Mouse (Mus musculus): Measurements from ENCODE around the gene Trim38.

Trim38 gene

GRCm38 (mm10) chr13:23746201-23747080 is 23.3 kb upstream of the Trim38 start, which contains the start of gene Hist1h2bb:
TSS of gene Hist1h2bb (plus strand) at chr13:23746734.
- DNase-seq (ENCODE audit: low spot score) = peak; percentile 56

GRCm38 (mm10) chr13:23747081-23747891 is 22.4 kb upstream of the Trim38 start:
- no peak for DNase-seq (ENCODE audit: low spot score)

GRCm38 (mm10) chr13:23747892-23748288 is 21.8 kb upstream of the Trim38 start:
- no peak for DNase-seq (ENCODE audit: low spot score)

DNA sequence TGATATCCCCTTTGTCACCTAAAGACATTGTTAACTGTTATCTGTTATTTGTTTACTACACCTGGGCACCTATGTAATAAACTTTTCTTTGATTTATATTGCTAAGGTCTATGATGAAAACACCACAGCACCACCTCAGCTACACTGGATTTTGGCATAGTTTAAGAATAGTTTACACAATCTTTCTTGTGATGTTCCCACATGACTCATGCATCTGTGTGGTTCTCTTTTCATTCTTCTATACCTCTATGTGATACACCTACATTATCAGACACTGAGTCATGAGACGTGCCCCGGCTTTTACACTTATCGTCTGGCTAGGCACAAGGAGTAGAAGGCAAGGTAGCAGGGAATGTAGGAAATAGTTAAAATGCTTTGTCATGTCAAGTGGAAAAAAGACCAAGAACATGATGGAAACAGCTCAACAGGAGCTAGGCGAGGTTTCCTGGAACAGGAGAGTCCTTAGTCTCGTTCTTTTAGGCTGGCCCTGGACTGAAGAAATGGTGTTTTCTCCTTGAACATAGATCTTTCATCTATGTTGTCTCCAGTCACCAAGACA is 20.1 kb upstream of the Trim38 start:
- DNase-seq (ENCODE audit: low spot score) = no peak

DNA sequence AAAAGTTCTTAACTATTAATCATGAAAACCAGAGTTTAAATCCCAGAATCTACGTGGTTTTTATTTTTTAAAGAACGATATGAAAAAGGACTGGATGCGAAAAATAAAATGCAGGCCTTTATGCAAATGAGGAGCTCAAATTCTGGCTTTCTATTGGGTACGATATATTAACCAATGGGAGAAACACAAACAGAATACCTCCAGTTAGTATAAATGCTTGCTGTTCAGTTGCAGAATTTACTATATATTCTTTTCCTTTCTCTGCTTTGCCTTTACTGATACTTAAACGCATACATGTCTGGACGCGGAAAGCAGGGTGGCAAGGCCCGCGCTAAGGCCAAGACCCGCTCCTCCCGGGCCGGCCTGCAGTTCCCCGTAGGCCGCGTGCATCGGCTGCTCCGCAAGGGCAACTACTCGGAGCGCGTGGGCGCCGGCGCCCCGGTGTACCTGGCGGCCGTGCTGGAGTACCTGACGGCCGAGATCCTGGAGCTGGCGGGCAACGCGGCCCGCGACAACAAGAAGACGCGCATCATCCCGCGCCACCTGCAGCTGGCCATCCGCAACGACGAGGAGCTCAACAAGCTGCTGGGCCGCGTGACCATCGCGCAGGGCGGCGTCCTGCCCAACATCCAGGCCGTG is 18.8 kb upstream of the Trim38 start, which contains the start of gene Hist1h2ab:
Gene Hist1h2ab, plus strand, starts transcription at position 288 of the 639 bp plus-strand sequence.
- DNase-seq (ENCODE audit: low spot score) = peak; percentile 40

DNA sequence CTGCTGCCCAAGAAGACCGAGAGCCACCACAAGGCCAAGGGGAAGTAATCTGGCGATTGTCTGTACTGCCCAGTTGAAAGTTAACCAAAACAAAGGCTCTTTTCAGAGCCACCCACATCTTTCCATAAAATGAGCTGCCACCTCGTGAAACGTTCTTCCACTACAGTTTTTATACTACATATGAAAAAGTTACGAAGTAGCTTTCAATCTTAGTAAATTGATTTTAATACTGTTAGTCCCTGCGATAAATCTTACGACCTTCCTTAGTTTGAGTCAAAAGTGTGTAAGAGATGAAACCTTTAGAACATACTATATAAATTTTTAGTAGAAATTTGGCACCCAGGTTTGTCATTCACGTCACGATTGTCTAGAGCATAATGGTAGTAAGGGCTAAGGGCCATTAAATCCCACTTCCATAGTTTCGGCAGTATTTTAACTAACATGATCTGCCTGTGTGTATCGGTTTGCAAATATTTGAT is 18.2 kb upstream of the Trim38 start:
- no peak for DNase-seq (ENCODE audit: low spot score)

GRCm38 (mm10) chr13:23752067-23752741 is 17.5 kb upstream of the Trim38 start, which contains the start of gene Hist1h3b:
TSS of gene Hist1h3b (plus strand) at chr13:23752267.
- DNase-seq (ENCODE audit: low spot score) = peak; percentile 90

- DNase-seq (ENCODE audit: low spot score) = no peak
Observed at GRCm38 (mm10) chr13:23752742-23753172, 17.0 kb upstream of the Trim38 start.

- DNase-seq (ENCODE audit: low spot score) = no peak
Observed at GRCm38 (mm10) chr13:23753314-23754078, 16.2 kb upstream of the Trim38 start.

DNA sequence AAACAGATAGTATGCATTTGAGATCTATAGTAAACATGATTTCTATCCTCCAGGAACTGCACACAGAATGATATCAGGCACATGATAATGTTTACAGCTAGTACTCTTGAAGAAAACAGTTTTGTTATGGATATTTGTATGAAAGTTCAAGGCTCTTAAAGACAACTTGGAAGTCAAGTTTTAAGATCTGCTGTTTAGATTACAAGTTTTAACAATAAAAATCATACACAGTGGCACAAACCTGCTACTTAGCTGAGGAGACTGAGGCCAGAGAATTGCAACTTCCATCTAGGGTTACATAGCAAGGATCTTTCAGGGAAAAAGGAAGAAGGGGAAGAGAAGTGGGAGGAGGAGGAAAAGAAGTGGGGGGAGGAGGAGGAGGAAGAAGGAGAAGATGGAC is 14.7 kb upstream of the Trim38 start:
- no peak for DNase-seq (ENCODE audit: low spot score)

GRCm38 (mm10) chr13:23756790-23757189 is 12.9 kb upstream of the Trim38 start, which contains the start of gene Hist1h4b:
TSS of gene Hist1h4b (plus strand) at chr13:23757013.
- DNase-seq (ENCODE audit: low spot score) = peak; percentile 92

GRCm38 (mm10) chr13:23757211-23757773 is 12.4 kb upstream of the Trim38 start:
- DNase-seq (ENCODE audit: low spot score) = no peak

DNA sequence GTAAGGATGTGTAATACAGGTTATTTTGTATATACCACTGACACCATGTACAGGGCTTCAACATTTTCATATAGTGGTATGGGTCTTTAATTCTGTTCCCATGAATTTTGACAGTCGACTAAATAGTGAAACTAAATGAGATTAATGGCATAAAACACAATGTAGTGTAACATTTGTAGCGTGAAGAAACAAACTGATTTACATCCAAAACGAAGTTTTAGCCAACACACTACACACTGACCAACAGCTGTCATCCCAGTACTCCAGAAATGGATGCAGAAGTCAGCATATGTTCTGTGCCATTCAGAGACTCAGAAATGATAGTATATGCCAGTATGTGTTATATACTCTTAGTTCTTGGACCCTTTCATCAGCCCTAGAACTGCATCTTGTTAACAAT is 11.8 kb upstream of the Trim38 start:
- no peak for DNase-seq (ENCODE audit: low spot score)

DNA sequence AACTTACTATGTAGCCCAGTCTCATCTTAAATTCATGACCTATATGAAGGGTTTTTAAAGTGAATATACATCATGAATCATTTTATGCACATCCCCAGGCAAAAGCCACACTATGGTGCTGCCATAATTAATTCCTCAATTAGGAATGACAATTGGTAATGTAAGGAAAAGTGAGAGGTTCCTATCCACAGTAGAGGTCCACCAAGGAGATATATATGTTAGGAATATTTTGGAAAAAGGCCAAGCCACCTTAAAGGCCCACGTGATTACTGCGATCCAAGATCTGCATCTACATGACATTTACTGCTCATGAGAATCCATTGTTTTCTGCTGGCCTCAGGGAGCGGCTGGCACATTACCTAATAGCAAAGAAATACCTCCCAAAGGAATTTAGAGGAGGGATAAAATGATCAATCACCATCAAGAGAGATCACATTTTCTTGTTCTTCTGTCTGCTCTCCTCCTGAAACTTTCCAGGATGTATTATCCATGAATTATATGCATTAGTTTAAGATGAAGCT is 10.4 kb upstream of the Trim38 start:
- DNase-seq (ENCODE audit: low spot score) = no peak

GRCm38 (mm10) chr13:23759916-23760239 is 9.8 kb upstream of the Trim38 start:
- DNase-seq (ENCODE audit: low spot score) = no peak

GRCm38 (mm10) chr13:23760240-23760971 is 9.3 kb upstream of the Trim38 start:
- no peak for DNase-seq (ENCODE audit: low spot score)

DNA sequence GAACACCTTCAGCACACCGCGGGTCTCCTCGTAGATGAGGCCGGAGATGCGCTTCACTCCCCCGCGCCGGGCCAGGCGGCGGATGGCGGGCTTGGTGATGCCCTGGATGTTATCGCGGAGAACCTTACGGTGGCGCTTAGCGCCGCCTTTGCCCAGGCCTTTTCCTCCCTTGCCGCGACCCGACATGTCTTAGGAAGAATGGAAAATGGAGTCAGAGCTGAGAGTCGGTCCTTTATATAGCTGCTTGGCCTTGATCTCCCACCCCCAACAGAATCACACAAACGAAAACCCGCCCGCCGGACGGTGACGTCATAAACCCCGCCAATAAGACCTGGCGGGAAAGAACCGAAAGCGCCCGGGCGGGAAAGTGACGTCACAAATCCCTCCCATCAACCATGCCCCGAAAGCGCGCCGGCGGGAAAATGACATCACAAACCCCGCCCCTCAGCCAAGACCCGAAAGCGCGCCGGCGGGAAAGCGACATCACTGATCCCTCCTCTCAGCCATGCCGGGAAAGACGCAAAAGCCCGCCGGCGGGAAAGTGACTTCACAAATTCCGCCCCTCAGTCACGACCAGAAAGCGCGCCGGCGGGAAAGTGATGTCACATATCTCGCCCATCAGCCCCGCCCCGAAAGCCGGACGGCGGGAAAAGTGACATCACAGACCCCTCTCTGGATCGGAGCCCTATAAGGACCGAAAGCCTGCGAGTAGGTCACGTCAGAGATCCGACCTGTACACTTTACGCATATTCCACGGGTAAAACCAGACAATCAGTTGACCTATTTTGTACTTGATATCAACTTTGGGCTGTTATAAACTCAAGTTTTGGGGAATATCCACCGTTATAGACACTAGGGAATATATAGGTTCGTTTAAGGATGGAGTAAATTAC is 8.5 kb upstream of the Trim38 start, which contains the start of gene Hist1h4a:
Gene Hist1h4a, minus strand, starts transcription at position 259 of the 893 bp plus-strand sequence.
- DNase-seq (ENCODE audit: low spot score) = peak; percentile 99
